Mouse (Mus musculus): ENCODE data around the gene Necab2.

The Necab2 gene

GRCm38 (mm10) chr8:119515767-119516166 lies 69.2 kb downstream of the Necab2 start:
- in situ Hi-C loops (cut with MboI, MseI) = no loop called here

GRCm38 (mm10) chr8:119516674-119517073 lies 70.2 kb downstream of the Necab2 start:
- in situ Hi-C loops (cut with MboI, MseI) = no loop called here

- in situ Hi-C loops (cut with MboI, MseI) = no loop called here
Measured at GRCm38 (mm10) chr8:119520102-119520501, 73.6 kb downstream of the Necab2 start.
